Mouse (Mus musculus): ENCODE results near the gene Iqsec1. TPM values are rescaled to one million over a fixed set of nuclear protein-coding genes. Genes with fewer than 3 reads are reported as not detected.

Iqsec1 gene
- total and polyA plus RNA-seq, 2 experiments from 2014 or later = 12.0 to 93.7 TPM

DNA sequence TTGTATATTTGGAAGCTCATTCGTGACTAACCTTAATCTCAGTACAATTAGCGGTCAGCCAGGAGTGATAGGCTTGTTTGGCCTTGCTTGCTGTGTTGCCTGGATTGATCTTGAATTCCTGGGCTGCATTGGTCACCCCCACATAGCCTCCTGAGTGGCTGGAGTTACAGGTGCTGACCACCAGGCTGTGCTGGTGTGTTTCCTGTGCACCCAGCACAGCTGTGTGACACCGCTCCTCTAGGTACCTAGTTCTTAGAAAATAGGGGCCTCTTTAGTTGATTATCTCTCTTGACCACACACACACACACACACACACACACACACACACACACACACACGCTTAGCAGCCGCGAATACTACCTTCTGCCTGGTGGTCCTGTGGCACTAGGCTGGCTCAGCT is 380.3 kb downstream of the Iqsec1 start:
- Histone ChIP-seq H3K4me2 (ENCODE audit: low read depth, low read length) (no peak overlapping the region), H3K36me3 (replicated peaks; ENCODE audit: control insufficient read depth, insufficient read depth, low read length) (no peaks in the 10 kb centered on the region), H3K27me3 (ENCODE audit: control insufficient read depth, insufficient read depth, low read length) (no peaks in the 10 kb centered on the region), H3K9me3 (replicated peaks; ENCODE audit: control insufficient read depth, low read length) (no peaks in the 10 kb centered on the region), H3K4me1 (ENCODE audit: control insufficient read depth, insufficient read depth) (peaks cover 14% of the 10 kb centered on the region), H3K27ac (ENCODE audit: low read depth) (no peak overlapping the region), H3K9ac (replicated peaks; ENCODE audit: low read depth, low read length) (no peak overlapping the region), H3K4me3 (ENCODE audit: low read depth, low read length) (no peak overlapping the region)
- DNase-seq (ENCODE audit: low spot score) = peak; percentile 55
- TF ChIP-seq CTCF (IDR thresholded peaks at IDR 0.05; ENCODE audit: low read depth) (peak; percentile 73), EP300 (IDR thresholded peaks at IDR 0.05; ENCODE audit: low read depth) (no peak)
- WGBS = 53% methylated on average over 6 of the region's 6 CpGs
- ATAC-seq (ENCODE audit: insufficient read depth, low read depth) = peak; percentile 28; the same call in 1 of the 2 replicates

DNA sequence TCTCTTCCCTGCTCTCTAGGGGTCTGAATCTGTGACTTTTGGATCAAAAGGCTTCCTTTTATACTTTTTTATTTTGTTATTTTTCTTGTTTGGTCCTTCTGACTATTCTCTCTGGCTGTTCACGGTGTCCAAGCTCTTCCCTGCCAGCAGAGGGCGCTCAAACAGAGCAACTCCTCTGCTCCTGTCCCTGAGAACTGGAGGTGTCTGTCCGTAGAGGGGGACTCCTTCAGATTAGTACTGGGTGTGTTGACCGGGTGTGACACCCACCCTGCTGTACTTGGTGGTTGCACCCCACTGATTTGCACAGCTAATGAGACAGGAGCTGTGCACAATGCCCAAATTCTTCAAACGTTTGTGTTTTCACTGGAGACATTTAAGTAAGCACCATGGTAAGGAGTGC is 381.3 kb downstream of the Iqsec1 start:
- peak; percentile 82 for DNase-seq (ENCODE audit: low spot score)
- WGBS = 11% methylated on average over 5 of the region's 5 CpGs
- no peak for ATAC-seq (ENCODE audit: insufficient read depth, low read depth)

DNA sequence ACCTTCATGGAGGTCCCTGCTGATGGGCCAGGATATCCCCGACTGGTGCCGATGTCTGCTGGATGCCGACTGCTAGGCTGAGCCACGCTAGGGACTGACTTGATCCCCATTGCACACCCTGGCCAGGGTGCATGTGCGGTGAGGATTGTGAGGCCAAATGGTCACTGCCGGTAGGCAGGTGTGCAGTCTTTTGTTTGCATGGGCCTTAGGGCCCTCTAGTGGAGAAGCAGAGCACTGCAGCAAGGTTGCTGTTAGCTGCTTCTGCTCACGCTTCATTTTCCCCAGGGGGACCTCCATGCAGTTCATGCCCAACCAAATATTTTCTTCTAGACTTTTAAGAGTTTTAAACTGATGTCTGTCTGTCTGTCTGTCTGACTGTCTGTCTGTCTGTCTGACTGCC is 381.9 kb downstream of the Iqsec1 start:
- DNase-seq (ENCODE audit: low spot score) (peak; percentile 63), ATAC-seq (ENCODE audit: insufficient read depth, low read depth) (no peak)
- 21% methylated on average over 7 of the region's 7 CpGs for WGBS
- TF ChIP-seq CTCF (IDR thresholded peaks at IDR 0.05; ENCODE audit: low read depth) (peak; percentile 84), EP300 (IDR thresholded peaks at IDR 0.05; ENCODE audit: low read depth) (no peak)
- Histone ChIP-seq H3K27ac (ENCODE audit: low read depth) (no peak overlapping the region), H3K36me3 (replicated peaks; ENCODE audit: control insufficient read depth, insufficient read depth, low read length) (no peaks in the 10 kb centered on the region), H3K9me3 (replicated peaks; ENCODE audit: control insufficient read depth, low read length) (no peaks in the 10 kb centered on the region), H3K9ac (replicated peaks; ENCODE audit: low read depth, low read length) (no peak overlapping the region), H3K4me2 (ENCODE audit: low read depth, low read length) (no peak overlapping the region), H3K4me3 (ENCODE audit: low read depth, low read length) (no peak overlapping the region), H3K27me3 (ENCODE audit: control insufficient read depth, insufficient read depth, low read length) (no peaks in the 10 kb centered on the region), H3K4me1 (ENCODE audit: control insufficient read depth, insufficient read depth) (peaks cover 20% of the 10 kb centered on the region)

More for the DNA sequence above, 381.3 kb downstream of the Iqsec1 start:
- H3K27ac ChIP-seq (ENCODE audit: low read depth) = no peak overlapping the region
- no peaks in the 10 kb centered on the region for H3K27me3 ChIP-seq (ENCODE audit: control insufficient read depth, insufficient read depth, low read length)
- peaks cover 14% of the 10 kb centered on the region for H3K4me1 ChIP-seq (ENCODE audit: control insufficient read depth, insufficient read depth)
- no peaks in the 10 kb centered on the region for H3K9me3 ChIP-seq (replicated peaks; ENCODE audit: control insufficient read depth, low read length)
- TF ChIP-seq EP300 (IDR thresholded peaks at IDR 0.05; ENCODE audit: low read depth) (no peak), CTCF (IDR thresholded peaks at IDR 0.05; ENCODE audit: low read depth) (peak; percentile 88)
- H3K4me2 ChIP-seq (ENCODE audit: low read depth, low read length) = no peak overlapping the region
- no peak overlapping the region for H3K9ac ChIP-seq (replicated peaks; ENCODE audit: low read depth, low read length)
- no peaks in the 10 kb centered on the region for H3K36me3 ChIP-seq (replicated peaks; ENCODE audit: control insufficient read depth, insufficient read depth, low read length)
- no peak overlapping the region for H3K4me3 ChIP-seq (ENCODE audit: low read depth, low read length)

Small RNA genes within 50 kb of the gene (microRNA-seq; reads per million reads assigned to microRNA genes)
- not detected for gene Gm24816

Other genes with a start within 250 kb of the Iqsec1 start
- gene Nup210, start 128.1 kb upstream of the Iqsec1 start, total RNA-seq (2014; rRNA removed; ENCODE audit: low replicate concordance) = 9.7 and 13.4 TPM in 2 replicates
- 1.6 TPM in 2 replicates for gene Nup210, start 128.1 kb upstream of the Iqsec1 start, polyA plus RNA-seq (2015; fragmentation: Nextera tagmentation; extraction: Ambion mirVana)
- gene Hdac11, start 168.0 kb upstream of the Iqsec1 start, total RNA-seq (2014; rRNA removed; ENCODE audit: low replicate concordance) = 17.9 and 19.6 TPM in 2 replicates
- 9.2 and 9.5 TPM in 2 replicates for gene Hdac11, start 168.0 kb upstream of the Iqsec1 start, polyA plus RNA-seq (2015; fragmentation: Nextera tagmentation; extraction: Ambion mirVana)
- 222 and 302 TPM in 2 replicates for gene Fbln2, start 223.8 kb upstream of the Iqsec1 start, total RNA-seq (2014; rRNA removed; ENCODE audit: low replicate concordance)
- gene Fbln2, start 223.8 kb upstream of the Iqsec1 start, polyA plus RNA-seq (2015; fragmentation: Nextera tagmentation; extraction: Ambion mirVana) = 117 and 120 TPM in 2 replicates

Data from heart, postnatal 0 days (tissue).